Mouse (Mus musculus) midbrain, embryonic 12.5 days (tissue): Measurements from ENCODE around the gene Ttc38. TPM values are rescaled to one million over a fixed set of nuclear protein-coding genes. Genes with fewer than 3 reads are reported as not detected.

Experiments used
- ATAC-seq: fragments of 200-750 bp; cut with Nextera tagmentation; 2 replicates; pipeline ENCODE4 v1.8.0; 2017; ENCODE audit warnings: low read depth, moderate TSS enrichment, moderate library complexity; ENCODE audit not compliant: low FRiP score
- H3K27ac ChIP-seq: fragments of 300-500 bp; sonication (generic); replicated peaks from 2 replicates; pipeline ENCODE4 v1.5.1; 2016; ENCODE audit warnings: mild to moderate bottlenecking
- H3K27me3 ChIP-seq: fragments of 300-500 bp; sonication (generic); 2 replicates; pipeline ENCODE4 v1.6.1; 2016; ENCODE audit warnings: mild to moderate bottlenecking
- H3K36me3 ChIP-seq: fragments of 300-500 bp; sonication (generic); 2 replicates; pipeline ENCODE4 v1.6.1; 2016
- H3K4me1 ChIP-seq: fragments of 300-500 bp; sonication (generic); 2 replicates; pipeline ENCODE4 v1.6.1; 2016
- H3K4me2 ChIP-seq: fragments of 300-500 bp; sonication (generic); replicated peaks from 2 replicates; pipeline ENCODE4 v1.6.1; 2016; ENCODE audit warnings: mild to moderate bottlenecking, moderate library complexity
- H3K4me3 ChIP-seq: fragments of 300-500 bp; sonication (generic); 2 replicates; pipeline ENCODE4 v1.5.1; 2016; ENCODE audit warnings: mild to moderate bottlenecking
- H3K9ac ChIP-seq: fragments of 300-500 bp; sonication (generic); replicated peaks from 2 replicates; pipeline ENCODE4 v1.6.1; 2016; ENCODE audit warnings: mild to moderate bottlenecking, moderate library complexity
- H3K9me3 ChIP-seq: fragments of 300-500 bp; sonication (generic); 2 replicates; pipeline ENCODE4 v1.6.1; 2016; ENCODE audit warnings: mild to moderate bottlenecking
- WGBS: fragments of 180-500 bp; shearing (Covaris S2); methylation state at CpG from one replicate; pipeline ENCODE4 v1.1.7; 2016; 5-methylcytosine and 5-hydroxymethylcytosine counted together
- polyA plus RNA-seq: library from polyadenylated mRNA; unstranded; fragments of >200 nt; fragmentation: Nextera tagmentation; extraction: Ambion mirVana; gene quantifications from 2 replicates; pipeline ENCODE4 v1.2.1, GENCODE M21; 2016

Gene Ttc38
- polyA plus RNA-seq, 1 experiment from 2014 or later, result 3.7 TPM

DNA sequence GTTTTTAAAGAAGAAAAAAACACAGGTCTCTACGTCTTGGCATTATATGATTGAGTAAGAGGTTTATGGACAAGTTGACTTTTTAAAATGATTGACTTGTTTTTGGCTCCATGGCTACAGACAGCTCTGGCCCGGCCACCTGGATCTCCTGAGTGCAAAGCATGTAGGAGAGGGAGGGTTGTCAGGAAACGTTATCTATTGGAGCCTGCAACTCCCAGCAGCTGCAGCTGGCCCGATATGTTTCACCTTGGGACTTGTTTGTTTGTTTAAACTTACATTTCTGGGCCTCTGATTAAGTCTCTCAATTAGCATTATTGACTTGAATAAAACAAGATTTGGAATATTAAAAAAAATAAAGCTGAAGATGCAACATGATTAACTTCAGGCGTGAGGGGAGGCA, 5.4 kb upstream of the Ttc38 start:
- no peaks in the 10 kb centered on the region for H3K36me3 ChIP-seq
- ATAC-seq, result no peak
- no peak overlapping the region for H3K4me2 ChIP-seq

DNA sequence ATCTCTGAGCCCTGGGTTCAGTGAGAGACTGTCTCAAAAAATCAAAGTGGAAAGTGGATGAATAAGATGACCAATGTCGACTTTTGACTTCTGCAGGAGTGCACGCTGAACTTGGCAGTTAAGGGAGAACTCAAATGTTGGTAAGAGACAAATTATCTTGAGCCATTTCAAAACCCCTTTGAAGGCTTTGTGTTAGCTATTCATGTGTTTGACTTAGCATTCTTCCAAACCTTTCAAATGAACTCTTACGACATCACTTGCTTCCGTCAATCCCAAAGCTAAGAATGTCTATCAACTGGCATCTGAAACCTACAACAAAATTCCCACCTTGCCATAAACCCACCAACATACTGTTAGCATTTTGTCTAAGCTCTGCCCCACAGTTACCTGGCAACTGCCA, 4.0 kb upstream of the Ttc38 start:
- no peak for ATAC-seq
- 0 out of 2 replicates have a peak, but pooled peaks cover 6% of the 10 kb centered on the region for H3K27me3 ChIP-seq

More for the DNA sequence above, 5.4 kb upstream of the Ttc38 start:
- Histone ChIP-seq H3K9me3 (no peaks in the 10 kb centered on the region), H3K4me1 (peaks cover 9% of the 10 kb centered on the region), H3K9ac (no peak overlapping the region), H3K27me3 (peaks cover 13% of the 10 kb centered on the region), H3K27ac (no peak overlapping the region), H3K4me3 (no peak overlapping the region)
- WGBS, result 74% methylated on average over 5 of the region's 5 CpGs

DNA sequence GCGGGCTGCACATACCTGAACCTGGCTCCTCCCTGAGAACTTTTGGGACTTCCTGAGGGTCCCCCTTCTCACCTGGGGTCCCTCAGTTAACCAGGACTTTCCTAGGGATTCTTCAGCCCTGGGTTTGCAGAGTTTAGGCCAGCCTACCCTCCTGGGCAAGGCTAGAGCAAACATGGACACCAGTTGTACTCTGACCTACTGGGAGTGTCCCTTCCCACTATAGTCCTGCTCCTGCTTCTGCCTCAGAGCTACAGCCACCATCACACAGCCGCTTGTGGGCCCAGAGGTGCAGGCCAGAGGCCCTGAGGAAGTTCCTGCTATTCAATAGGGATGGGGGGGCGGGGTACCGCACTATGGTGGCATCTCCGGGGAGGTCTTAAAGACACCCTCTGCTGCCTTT, 2.6 kb upstream of the Ttc38 start:
- H3K4me1 ChIP-seq, result peaks cover 14% of the 10 kb centered on the region
- no peak overlapping the region for H3K27ac ChIP-seq
- ATAC-seq, result no peak
- H3K4me3 ChIP-seq, result no peak overlapping the region
- 0 out of 2 replicates have a peak, but pooled peaks cover 6% of the 10 kb centered on the region for H3K27me3 ChIP-seq
- no peak overlapping the region for H3K4me2 ChIP-seq
- WGBS, result 75% methylated on average over 5 of the region's 5 CpGs
- no peaks in the 10 kb centered on the region for H3K36me3 ChIP-seq
- H3K9ac ChIP-seq, result no peak overlapping the region
- H3K9me3 ChIP-seq, result no peaks in the 10 kb centered on the region

More for the DNA sequence above, 4.0 kb upstream of the Ttc38 start:
- Histone ChIP-seq H3K27ac (no peak overlapping the region), H3K36me3 (no peaks in the 10 kb centered on the region), H3K4me2 (no peak overlapping the region), H3K9me3 (no peaks in the 10 kb centered on the region), H3K9ac (no peak overlapping the region), H3K4me3 (no peak overlapping the region), H3K4me1 (peaks cover 14% of the 10 kb centered on the region)
- 84% methylated on average over 4 of the region's 4 CpGs for WGBS

DNA sequence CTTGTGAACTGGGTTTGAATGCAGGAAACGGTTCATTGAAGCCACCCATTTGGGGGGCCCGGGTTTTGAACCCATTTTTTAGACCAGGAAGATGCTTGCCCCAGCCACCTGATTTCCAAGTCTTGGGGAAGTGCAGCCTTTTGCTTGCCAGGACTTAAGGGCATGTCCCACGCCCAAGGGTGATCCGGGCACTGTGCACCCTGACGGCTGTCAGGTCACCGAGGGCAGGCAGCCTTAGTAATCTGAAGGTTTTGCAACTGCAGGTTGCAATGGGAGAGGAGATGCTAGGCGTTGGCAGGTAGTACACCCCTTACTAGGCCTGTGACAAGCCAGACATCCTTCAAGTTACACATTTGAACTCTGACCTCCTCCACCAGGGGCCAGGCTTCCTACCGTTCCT, 493 bp downstream of the Ttc38 start:
- no peaks in the 10 kb centered on the region for H3K36me3 ChIP-seq
- ATAC-seq, result no peak
- peaks cover 14% of the 10 kb centered on the region for H3K4me1 ChIP-seq
- H3K9me3 ChIP-seq, result no peaks in the 10 kb centered on the region
- H3K27ac ChIP-seq, result no peak overlapping the region
- peak overlapping the region; percentile 77 for H3K4me2 ChIP-seq
- H3K4me3 ChIP-seq, result peak overlapping the region; percentile 63
- peak overlapping the region; percentile 64 for H3K9ac ChIP-seq
- WGBS, result 54% methylated on average over 8 of the region's 8 CpGs
- 0 out of 2 replicates have a peak, but pooled peaks cover 6% of the 10 kb centered on the region for H3K27me3 ChIP-seq

DNA sequence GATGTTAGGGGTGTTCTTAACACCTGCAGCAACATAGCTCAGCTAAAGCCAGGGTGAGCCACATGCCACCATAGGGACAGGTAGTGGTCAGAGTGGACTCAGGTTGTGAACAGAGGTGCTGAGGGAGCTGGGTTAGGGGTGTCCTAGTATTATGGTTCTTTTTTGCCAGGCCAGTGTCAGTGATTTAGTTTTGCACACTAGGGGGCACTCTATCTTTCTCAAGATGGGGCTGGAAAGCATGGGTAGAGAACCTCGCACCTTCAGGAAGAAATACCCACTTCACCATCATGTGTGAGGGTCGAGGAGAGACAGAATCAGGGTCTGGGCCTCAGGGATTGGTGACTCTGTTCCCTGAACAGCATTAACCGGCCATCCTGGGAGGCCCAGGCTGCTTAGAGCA, 3.2 kb downstream of the Ttc38 start:
- Histone ChIP-seq H3K9me3 (no peaks in the 10 kb centered on the region), H3K9ac (no peak overlapping the region), H3K27me3 (no peaks in the 10 kb centered on the region), H3K4me1 (peaks cover 14% of the 10 kb centered on the region), H3K27ac (no peak overlapping the region), H3K4me2 (no peak overlapping the region), H3K36me3 (no peaks in the 10 kb centered on the region), H3K4me3 (no peak overlapping the region)
- WGBS, result 57% methylated on average over 3 of the region's 3 CpGs
- no peak for ATAC-seq

DNA sequence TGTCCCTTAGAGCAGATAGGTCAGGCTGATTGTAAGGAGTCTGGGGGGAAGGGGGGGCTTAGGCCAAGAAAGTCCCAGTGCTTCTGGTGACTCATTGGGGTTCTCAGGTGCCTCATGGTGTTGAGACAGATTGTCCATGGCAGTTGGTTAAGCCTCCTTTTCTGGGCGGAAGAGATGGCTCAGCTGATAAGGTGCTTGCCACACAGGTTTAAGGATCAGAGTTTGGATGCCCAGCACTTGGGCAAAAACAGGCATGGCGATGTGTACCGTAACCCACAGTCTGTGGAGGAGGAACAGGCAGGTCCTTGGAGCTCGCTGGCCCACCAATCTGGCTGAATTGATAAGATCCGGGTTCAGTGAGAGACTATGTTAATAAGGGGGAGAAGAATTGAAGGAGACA, 4.8 kb downstream of the Ttc38 start:
- H3K27ac ChIP-seq, result no peak overlapping the region
- no peak for ATAC-seq
- no peak overlapping the region for H3K4me3 ChIP-seq
- no peak overlapping the region for H3K9ac ChIP-seq
- H3K4me2 ChIP-seq, result no peak overlapping the region
- H3K4me1 ChIP-seq, result peaks cover 8% of the 10 kb centered on the region; the same call in 1 of the 2 replicates
- H3K27me3 ChIP-seq, result no peaks in the 10 kb centered on the region
- no peaks in the 10 kb centered on the region for H3K9me3 ChIP-seq
- no peaks in the 10 kb centered on the region for H3K36me3 ChIP-seq
- 94% methylated on average over 5 of the region's 5 CpGs for WGBS

DNA sequence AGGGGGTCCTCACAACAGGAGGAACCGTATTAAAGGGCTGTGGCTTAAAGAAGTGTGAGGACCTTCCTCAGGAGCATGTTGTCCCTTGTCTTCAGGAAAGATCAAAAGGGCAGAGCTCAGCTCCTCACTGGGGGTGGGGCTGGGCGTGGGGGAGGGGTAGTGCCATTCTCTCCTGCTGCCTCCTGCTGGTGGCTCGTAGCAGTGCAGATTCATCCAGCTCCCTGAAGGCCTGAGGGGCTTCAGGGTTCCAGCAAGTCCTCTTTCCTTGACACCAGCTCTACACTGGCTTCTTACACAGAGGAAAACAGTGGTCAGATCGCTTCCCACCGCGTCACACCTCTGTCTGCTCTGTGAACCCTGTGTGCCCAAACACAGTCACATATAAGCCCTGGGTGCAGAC, 8.9 kb downstream of the Ttc38 start:
- H3K4me2 ChIP-seq, result no peak overlapping the region
- H3K36me3 ChIP-seq, result no peaks in the 10 kb centered on the region
- no peaks in the 10 kb centered on the region for H3K27me3 ChIP-seq
- H3K27ac ChIP-seq, result no peak overlapping the region
- no peak overlapping the region for H3K4me3 ChIP-seq
- H3K9me3 ChIP-seq, result no peaks in the 10 kb centered on the region
- H3K9ac ChIP-seq, result no peak overlapping the region
- WGBS, result 31% methylated on average over 6 of the region's 6 CpGs
- no peaks in the 10 kb centered on the region for H3K4me1 ChIP-seq
- no peak for ATAC-seq

DNA sequence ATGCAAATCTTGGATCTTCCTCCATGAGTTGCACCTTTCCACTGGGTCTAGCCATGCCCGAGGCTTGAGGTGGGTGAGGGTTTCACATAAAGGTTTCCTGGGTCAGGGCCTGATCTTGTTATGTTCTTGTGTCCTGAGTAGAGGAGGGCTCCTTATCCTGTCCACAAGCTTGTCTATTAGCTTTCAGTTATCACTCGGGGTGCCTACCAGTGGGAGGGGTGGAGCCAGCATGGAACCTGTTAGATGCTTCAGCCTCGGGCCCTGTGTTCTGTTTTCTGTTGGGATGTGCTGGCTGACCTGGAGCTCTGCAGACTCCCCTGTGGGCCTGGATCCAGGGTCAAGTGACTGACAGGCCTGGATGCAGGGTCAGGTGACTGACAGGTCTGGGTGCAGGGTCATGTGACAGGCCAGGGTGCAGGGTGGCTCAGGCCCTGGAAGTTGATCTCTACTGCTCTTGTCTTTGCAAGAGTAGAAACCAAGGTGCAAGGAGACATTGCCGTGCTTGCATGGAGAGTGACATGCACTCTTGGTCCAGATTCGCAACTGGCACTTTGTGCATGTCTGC, 9.8 kb downstream of the Ttc38 start:
- no peaks in the 10 kb centered on the region for H3K4me1 ChIP-seq
- H3K27me3 ChIP-seq, result no peaks in the 10 kb centered on the region
- no peak overlapping the region for H3K4me3 ChIP-seq
- ATAC-seq, result no peak
- H3K4me2 ChIP-seq, result no peak overlapping the region
- H3K9ac ChIP-seq, result no peak overlapping the region
- H3K9me3 ChIP-seq, result no peaks in the 10 kb centered on the region
- H3K36me3 ChIP-seq, result no peaks in the 10 kb centered on the region
- H3K27ac ChIP-seq, result no peak overlapping the region
- WGBS, result 83% methylated on average over 5 of the region's 5 CpGs

DNA sequence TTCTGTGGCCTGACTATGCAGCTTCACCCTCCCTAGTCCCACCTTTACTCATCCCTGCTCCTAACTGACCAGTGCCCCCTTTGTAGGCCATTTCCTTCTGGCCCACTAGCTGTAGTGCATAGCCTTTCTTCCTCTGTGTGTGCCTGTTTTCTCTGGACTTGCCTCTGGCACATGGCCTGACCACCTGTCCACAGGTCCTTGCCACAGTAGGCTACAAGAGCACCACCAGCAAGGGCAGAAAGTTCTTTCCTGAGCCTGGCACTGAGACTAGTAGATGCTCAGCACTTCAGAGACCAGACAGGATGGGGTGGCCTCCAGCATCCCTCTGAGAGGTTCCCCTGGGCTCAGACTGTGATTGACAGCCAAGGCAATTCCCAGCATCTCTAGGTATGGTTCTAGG, 13.0 kb downstream of the Ttc38 start:
- Histone ChIP-seq H3K27ac (no peak overlapping the region), H3K36me3 (no peaks in the 10 kb centered on the region), H3K4me2 (no peak overlapping the region), H3K4me3 (no peak overlapping the region), H3K9ac (no peak overlapping the region), H3K9me3 (no peaks in the 10 kb centered on the region), H3K27me3 (no peaks in the 10 kb centered on the region), H3K4me1 (no peaks in the 10 kb centered on the region)
- ATAC-seq, result no peak

DNA sequence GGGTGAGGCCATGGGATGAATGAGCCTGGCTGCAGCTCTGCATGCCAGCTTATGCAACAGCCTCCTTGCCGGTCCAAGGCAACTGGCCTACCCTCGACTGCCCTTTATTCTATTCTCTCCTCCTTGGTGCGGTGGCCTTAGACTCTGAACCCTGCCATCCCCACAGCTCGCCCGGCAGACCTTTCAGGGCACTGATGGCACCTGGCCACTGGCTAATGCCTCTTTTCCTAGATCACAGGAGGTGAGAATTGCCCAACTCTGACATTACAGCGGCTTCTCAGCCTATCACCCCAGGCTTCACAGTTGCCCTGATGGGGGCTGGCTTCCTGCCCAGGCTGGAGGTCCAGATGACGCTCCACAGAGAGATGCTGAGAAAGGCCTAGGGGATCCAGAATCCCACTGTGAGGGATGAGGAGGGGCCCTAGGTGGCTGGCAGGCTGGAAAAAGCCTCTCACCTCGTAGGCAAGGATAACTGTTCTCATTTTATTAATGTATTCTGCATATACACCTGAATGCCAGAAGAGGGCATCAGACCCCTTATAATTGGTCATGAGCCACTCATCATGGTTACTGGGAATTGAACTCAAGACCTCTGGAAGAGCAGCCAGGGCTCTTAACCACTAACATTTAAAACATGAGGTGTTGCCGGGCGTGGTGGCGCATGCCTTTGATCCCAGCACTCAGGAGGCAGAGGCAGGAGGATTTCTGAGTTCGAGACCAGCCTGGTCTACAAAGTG, 19.7 kb downstream of the Ttc38 start:
- H3K9ac ChIP-seq, result no peak overlapping the region

DNA sequence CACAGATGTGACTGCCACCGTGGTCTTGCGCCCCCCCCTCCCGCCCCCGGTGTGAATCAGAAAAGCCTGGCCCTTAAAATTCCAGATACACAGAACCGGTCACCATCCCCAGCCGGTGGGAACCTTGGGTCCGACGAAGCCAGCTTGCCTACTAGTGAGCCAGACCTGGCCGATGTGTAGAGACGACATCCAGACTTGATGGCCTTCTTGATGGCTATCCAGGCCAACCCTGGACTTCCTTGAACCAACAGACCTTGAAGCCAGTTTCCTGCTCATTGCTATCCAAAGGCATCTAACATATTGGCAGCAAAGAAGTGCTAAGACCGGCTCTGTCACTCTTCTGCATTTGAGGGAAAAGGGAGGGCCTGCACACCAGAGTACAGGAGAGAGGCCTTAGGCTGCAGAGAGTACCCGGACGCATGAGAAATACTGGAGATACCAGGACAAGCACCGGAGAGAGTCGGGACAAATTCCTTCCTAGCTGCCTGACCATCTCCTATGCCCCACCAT, 26.9 kb downstream of the Ttc38 start:
- peak overlapping the region; percentile 79 for H3K9ac ChIP-seq
- H3K4me1 ChIP-seq, result peaks cover 23% of the 10 kb centered on the region
- WGBS, result 9% methylated on average over 15 of the region's 15 CpGs
- ATAC-seq, result peak; percentile 35
- H3K27ac ChIP-seq, result peak overlapping the region; percentile 66
- no peaks in the 10 kb centered on the region for H3K27me3 ChIP-seq
- H3K9me3 ChIP-seq, result no peaks in the 10 kb centered on the region
- H3K4me2 ChIP-seq, result peak overlapping the region; percentile 71
- H3K36me3 ChIP-seq, result peaks cover 23% of the 10 kb centered on the region
- peak overlapping the region; percentile 68 for H3K4me3 ChIP-seq

More for the DNA sequence above, 19.7 kb downstream of the Ttc38 start:
- ATAC-seq, result no peak
- H3K9me3 ChIP-seq, result no peaks in the 10 kb centered on the region
- H3K4me1 ChIP-seq, result no peaks in the 10 kb centered on the region
- no peak overlapping the region for H3K27ac ChIP-seq
- H3K27me3 ChIP-seq, result no peaks in the 10 kb centered on the region
- H3K36me3 ChIP-seq, result no peaks in the 10 kb centered on the region
- no peak overlapping the region for H3K4me3 ChIP-seq
- 82% methylated on average over 12 of the region's 12 CpGs for WGBS
- H3K4me2 ChIP-seq, result no peak overlapping the region

DNA sequence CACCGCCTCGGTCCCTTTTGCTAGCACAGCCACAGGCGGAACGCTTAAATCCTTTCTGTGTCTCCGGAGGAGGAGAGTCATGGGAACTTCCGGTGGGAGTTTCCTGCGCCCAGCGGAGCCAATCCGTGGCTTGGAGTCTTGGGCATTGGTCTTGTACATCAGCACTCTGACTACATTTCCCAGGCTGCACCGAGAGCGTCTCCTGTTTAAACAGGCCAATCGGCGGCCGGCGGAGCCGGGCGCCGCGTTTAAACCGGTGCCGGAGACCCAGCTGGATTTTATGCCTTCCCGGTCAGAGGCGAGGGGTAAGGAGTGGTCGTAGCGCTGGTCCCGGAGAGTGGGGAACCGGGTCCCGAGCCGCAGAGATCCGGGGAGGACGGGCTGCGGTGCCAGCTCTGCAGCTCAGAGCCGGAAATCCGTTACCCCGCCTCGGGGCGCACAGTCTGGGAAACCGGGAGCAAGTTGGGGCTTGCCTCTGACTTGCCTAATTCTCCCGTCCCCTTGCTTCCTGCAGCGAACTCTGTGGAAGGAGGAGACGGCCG, 27.5 kb downstream of the Ttc38 start, which contains the start of gene Gtse1:
Gene Gtse1 (plus strand): TSS at position 256 of the 542 bp plus-strand sequence.
- H3K4me2 ChIP-seq, result peak within 1 kb of the TSS; percentile 71
- WGBS, result under 1% methylated on average over 42 of the region's 42 CpGs

More for the DNA sequence above, 27.5 kb downstream of the Ttc38 start, which contains the start of gene Gtse1:
- peaks cover 23% of the 10 kb centered on the region for H3K4me1 ChIP-seq
- H3K36me3 ChIP-seq, result peaks cover 29% of the 10 kb centered on the region
- H3K4me3 ChIP-seq, result peak within 1 kb of the TSS; percentile 68
- ATAC-seq, result peak; percentile 98
- H3K27ac ChIP-seq, result peak within 1 kb of the TSS; percentile 66
- no peaks in the 10 kb centered on the region for H3K9me3 ChIP-seq
- H3K9ac ChIP-seq, result peak within 1 kb of the TSS; percentile 79
- no peaks in the 10 kb centered on the region for H3K27me3 ChIP-seq
